Mouse (Mus musculus) G1E (cell line): ENCODE measurements around the gene Lsm12.

Experiments
- CTCF ChIP-seq: IDR thresholded peaks from 2 replicates; pipeline ENCODE4 v1.5.1; 2012; ENCODE audit warnings: low read depth, low read length, inconsistent platforms, mixed read lengths
- GATA2 ChIP-seq: IDR thresholded peaks from 2 replicates; pipeline ENCODE4 v1.6.1; 2012; ENCODE audit warnings: low read depth, low read length, inconsistent platforms, borderline replicate concordance
- POLR2AphosphoS5 ChIP-seq: IDR thresholded peaks from 2 replicates; pipeline ENCODE4 v1.6.1; 2012; ENCODE audit warnings: low read depth, low read length, inconsistent platforms; ENCODE audit not compliant: insufficient replicate concordance
- TAL1 ChIP-seq: conservative IDR thresholded peaks from 2 replicates; pipeline ENCODE4 v1.6.1; 2012; ENCODE audit warnings: low read depth, low read length, inconsistent platforms, mixed read lengths

DNA sequence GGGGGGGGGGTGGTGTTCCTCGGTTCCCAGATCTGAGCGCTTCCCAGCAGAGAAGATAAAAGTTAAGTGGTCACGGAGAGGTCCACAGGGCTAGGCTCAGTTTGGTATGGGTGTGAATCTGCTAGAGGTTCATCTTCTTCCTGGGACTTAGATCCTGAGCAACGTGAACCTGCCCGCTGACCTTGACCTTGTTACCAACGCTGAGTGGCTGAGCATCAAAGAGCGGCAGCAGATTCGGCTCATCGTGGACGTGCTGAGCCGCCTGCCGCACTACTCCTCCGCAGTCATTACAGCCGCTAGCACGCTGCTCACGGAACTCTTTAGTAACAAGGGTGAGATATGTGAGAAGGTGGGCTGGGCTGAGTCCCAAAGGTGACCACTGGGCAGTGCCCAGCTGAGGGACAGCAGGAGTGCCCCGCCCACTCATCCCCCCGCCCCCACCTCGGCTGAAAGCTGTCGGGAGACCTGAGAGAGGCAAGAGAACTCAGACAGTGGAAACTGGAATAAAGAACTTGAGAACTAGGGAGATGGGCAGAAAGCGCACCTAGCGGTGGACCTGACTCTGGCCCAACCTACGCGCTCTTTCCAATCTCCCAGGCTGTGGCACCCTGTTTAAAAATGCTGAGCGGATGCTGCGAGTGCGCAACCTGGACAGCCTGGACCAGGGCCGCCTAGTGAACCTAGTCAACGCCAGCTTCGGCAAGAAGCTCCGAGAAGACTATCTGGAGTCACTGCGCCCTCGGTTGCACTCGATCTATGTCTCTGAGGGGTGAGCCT is 37.7 kb downstream of the Lsm12 start:
- no peak for TF ChIP-seq CTCF
- TF ChIP-seq POLR2AphosphoS5: no peak
- TF ChIP-seq GATA2: no peak
- TF ChIP-seq TAL1: no peak
